Mouse (Mus musculus): ENCODE data around the gene Gipc3. TPM values are rescaled to one million over a fixed set of nuclear protein-coding genes. Genes with fewer than 3 reads are reported as not detected.
A peak's percentile ranks its signal among the peaks of the same experiment; 100 is the strongest.

The Gipc3 gene
- polyA plus RNA-seq, 1 experiment from 2014 or later = 0.07 TPM

DNA sequence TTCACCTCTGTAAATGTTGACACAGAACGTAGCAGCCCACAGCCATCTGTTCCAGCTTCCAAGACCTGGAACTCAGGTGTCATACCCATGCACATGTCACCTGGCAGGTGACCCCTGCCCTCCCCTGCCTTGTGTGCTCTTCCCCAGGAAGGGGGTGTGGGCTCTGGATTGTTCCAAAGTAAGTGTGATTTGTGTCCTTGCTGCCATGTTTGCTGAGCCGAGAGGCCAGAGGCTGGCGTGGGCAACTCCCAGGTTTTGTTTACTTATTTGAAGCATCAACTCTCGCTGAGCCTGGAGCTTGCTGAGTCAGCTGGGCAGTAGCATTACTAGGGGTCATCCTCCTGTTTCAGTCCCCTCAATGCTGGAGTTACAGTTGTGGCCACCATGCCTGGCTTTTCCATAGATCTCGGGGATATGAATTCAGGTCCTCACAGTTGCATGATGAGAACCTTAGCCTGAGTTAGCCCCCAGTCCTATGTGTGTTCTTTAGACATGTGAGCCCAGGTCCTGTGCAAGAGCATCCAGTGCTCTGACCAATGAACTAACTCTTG lies 45.5 kb upstream of the Gipc3 start, which contains the start of gene Gm48552:
Gene Gm48552, plus strand, starts transcription at position 501 of the 551 bp plus-strand sequence.
- DNase-seq (ENCODE audit: low spot score) = no peak
- Histone ChIP-seq H3K4me2 (ENCODE audit: low read length) (no peak within 1 kb of the TSS), H3K9me3 (replicated peaks; ENCODE audit: low read length) (no peaks in the 10 kb centered on the region), H3K4me1 (replicated peaks; ENCODE audit: insufficient read depth, low read length) (peaks cover 25% of the 10 kb centered on the region), H3K9ac (ENCODE audit: low read depth, low read length) (0 out of 2 replicates have a peak within 1 kb of the TSS, but pooled peaks have one; percentile 18), H3K27me3 (ENCODE audit: insufficient read depth, low read length) (no peaks in the 10 kb centered on the region), H3K27ac (0 out of 2 replicates have a peak within 1 kb of the TSS, but pooled peaks have one; percentile 6), H3K4me3 (replicated peaks; ENCODE audit: low read depth, low read length) (no peak within 1 kb of the TSS), H3K36me3 (ENCODE audit: insufficient read depth, low read length) (peaks cover 20% of the 10 kb centered on the region; the same call in 1 of the 2 replicates)
- no peak for TF ChIP-seq CTCF (IDR thresholded peaks at IDR 0.05; ENCODE audit: low read depth)
- WGBS = 64% methylated on average over 5 of the region's 5 CpGs
- no peak for ATAC-seq (replicated peaks; ENCODE audit: low FRiP score, low read depth)

DNA sequence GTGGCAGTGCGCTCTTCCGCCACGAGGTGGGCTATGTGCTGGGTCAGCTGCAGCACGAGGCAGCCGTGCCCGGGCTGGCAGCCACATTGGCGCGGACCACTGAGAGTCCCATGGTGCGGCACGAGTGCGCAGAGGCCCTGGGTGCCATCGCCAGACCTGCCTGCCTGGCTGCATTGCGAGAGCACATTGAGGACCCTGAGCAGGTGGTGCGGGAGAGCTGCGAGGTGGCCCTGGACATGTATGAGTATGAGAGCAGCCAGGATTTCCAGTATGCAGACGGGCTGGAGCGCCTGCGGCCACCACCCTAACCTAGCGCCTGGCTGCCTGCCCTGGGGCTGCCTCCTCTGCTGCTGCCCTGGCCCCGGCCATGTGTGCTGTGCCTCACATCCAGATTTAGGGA lies 44.6 kb upstream of the Gipc3 start:
- DNase-seq (ENCODE audit: low spot score) = no peak
- TF ChIP-seq CTCF (IDR thresholded peaks at IDR 0.05; ENCODE audit: low read depth) = no peak
- Histone ChIP-seq H3K27me3 (ENCODE audit: insufficient read depth, low read length) (no peaks in the 10 kb centered on the region), H3K9me3 (replicated peaks; ENCODE audit: low read length) (no peaks in the 10 kb centered on the region), H3K4me1 (replicated peaks; ENCODE audit: insufficient read depth, low read length) (peaks cover 19% of the 10 kb centered on the region; the same call in 1 of the 2 replicates), H3K9ac (ENCODE audit: low read depth, low read length) (no peak overlapping the region), H3K4me2 (ENCODE audit: low read length) (no peak overlapping the region), H3K4me3 (replicated peaks; ENCODE audit: low read depth, low read length) (no peak overlapping the region), H3K36me3 (ENCODE audit: insufficient read depth, low read length) (peaks cover 20% of the 10 kb centered on the region; the same call in 1 of the 2 replicates), H3K27ac (no peak overlapping the region)
- 96% methylated on average over 20 of the region's 20 CpGs for WGBS
- ATAC-seq (replicated peaks; ENCODE audit: low FRiP score, low read depth) = no peak

DNA sequence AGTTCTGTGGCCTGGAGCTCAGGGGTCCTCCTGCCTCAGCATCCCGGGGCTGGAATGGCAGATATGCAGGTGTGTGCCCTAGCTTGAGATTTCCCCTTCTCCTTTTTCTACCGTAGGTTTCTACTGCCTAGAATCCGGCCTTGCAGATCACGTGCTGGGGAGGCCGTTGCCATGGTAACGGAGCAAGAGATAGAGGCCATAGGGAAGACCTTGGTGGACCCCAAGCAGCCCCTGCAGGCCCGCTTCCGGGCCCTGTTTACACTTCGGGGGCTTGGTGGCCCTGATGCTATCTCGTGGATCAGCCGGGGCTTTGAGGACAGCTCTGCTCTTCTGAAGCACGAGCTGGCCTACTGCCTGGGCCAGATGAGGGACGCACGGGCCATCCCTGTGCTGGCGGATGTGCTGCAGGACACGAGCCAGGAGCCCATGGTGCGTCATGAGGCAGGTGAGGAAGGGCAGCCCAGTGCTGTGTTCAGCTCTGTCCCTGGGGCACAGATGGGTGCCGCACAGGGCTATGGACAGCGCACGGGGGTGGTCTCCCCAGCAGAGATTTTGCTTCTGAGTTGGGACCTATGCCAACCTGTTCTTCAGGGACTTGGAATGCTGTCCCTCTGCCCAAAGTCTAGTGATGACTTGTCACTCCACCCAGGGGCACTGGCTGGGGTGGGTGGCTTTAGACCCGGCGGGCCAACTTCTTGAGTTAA lies 42.7 kb upstream of the Gipc3 start:
- WGBS = 76% methylated on average over 22 of the region's 22 CpGs
- H3K27ac ChIP-seq = peak overlapping the region; percentile 90; the same call in 1 of the 2 replicates
- H3K4me1 ChIP-seq (replicated peaks; ENCODE audit: insufficient read depth, low read length) = peaks cover 19% of the 10 kb centered on the region; the same call in 1 of the 2 replicates
- H3K4me3 ChIP-seq (replicated peaks; ENCODE audit: low read depth, low read length) = no peak overlapping the region
- no peaks in the 10 kb centered on the region for H3K9me3 ChIP-seq (replicated peaks; ENCODE audit: low read length)
- H3K4me2 ChIP-seq (ENCODE audit: low read length) = peak overlapping the region; percentile 85
- H3K9ac ChIP-seq (ENCODE audit: low read depth, low read length) = peak overlapping the region; percentile 74; the same call in 1 of the 2 replicates
- ATAC-seq (replicated peaks; ENCODE audit: low FRiP score, low read depth) (no peak), DNase-seq (ENCODE audit: low spot score) (no peak)
- no peaks in the 10 kb centered on the region for H3K27me3 ChIP-seq (ENCODE audit: insufficient read depth, low read length)
- no peak for TF ChIP-seq CTCF (IDR thresholded peaks at IDR 0.05; ENCODE audit: low read depth)
- peaks cover 20% of the 10 kb centered on the region; the same call in 1 of the 2 replicates for H3K36me3 ChIP-seq (ENCODE audit: insufficient read depth, low read length)

DNA sequence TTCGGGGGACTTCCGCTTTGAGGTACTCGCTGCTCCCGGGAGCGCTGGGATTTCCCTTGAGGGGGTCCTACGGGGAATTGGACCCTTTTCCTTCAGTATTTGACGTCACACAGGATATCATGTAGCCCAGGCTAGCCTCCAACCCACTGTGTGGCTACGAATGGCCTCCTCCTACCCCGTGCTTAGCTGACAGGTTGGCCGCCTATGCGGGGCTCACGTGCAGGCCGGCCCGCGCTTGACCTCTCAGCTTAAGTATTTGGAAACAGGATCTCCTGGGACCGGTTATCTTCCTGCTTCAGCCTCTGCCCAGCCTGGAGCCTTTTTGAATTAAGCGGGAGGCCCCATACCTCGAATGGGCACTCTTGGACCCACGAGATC lies 41.5 kb upstream of the Gipc3 start:
- ATAC-seq (replicated peaks; ENCODE audit: low FRiP score, low read depth) = peak; percentile 18
- H3K4me2 ChIP-seq (ENCODE audit: low read length) = peak overlapping the region; percentile 85
- peak overlapping the region; percentile 90 for H3K27ac ChIP-seq
- TF ChIP-seq CTCF (IDR thresholded peaks at IDR 0.05; ENCODE audit: low read depth) = no peak
- peak overlapping the region; percentile 81 for H3K4me3 ChIP-seq (replicated peaks; ENCODE audit: low read depth, low read length)
- DNase-seq (ENCODE audit: low spot score) = no peak
- H3K27me3 ChIP-seq (ENCODE audit: insufficient read depth, low read length) = no peaks in the 10 kb centered on the region
- H3K36me3 ChIP-seq (ENCODE audit: insufficient read depth, low read length) = peaks cover 20% of the 10 kb centered on the region; the same call in 1 of the 2 replicates
- H3K4me1 ChIP-seq (replicated peaks; ENCODE audit: insufficient read depth, low read length) = peaks cover 17% of the 10 kb centered on the region; the same call in 1 of the 2 replicates
- no peaks in the 10 kb centered on the region for H3K9me3 ChIP-seq (replicated peaks; ENCODE audit: low read length)
- WGBS = 0% methylated on average over 19 of the region's 19 CpGs
- H3K9ac ChIP-seq (ENCODE audit: low read depth, low read length) = peak overlapping the region; percentile 74

DNA sequence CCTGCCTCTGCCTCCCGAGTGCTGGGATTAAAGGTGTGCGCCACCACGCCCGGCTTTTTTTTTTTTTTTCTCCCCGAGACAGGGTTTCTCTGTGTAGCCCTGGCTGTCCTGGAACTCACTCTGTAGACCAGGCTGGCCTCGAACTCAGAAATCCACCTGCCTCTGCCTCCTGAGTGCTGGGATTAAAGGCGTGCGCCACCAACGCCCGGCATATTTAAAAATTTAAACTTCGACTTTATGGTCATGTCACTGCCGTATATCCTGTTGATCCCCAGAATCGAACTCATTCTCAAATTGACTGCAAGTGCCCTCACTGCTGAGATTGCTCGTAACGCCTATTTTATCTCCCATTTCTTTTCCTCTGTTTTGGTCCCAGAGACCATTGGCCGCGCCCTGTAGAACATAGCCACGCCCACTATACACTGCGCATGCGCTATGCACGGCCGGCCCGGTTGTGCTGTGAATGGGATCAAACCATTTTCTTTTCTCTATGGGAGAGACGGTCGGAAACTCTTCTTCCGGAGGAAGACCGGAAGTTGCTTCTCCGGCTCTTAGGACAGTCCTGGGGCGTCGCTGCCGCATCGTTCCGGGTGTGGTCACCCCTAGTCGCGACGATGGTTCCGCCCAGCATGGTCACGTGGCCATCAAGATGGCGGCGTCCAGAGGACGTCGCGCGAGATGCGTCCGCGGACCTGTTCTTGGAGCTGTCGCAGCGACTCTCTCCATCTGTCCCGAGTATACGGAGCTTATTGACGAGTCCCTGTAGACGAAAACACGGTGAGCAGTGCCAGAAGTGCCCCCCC lies 40.9 kb upstream of the Gipc3 start, which contains the start of the genes Dohh and Gm48551:
Gene Dohh, plus strand, starts transcription at position 627 of the 803 bp plus-strand sequence.
Gene Gm48551, plus strand, starts transcription at position 665 of the 803 bp plus-strand sequence.
- Histone ChIP-seq H3K4me1 (replicated peaks; ENCODE audit: insufficient read depth, low read length) (peaks cover 12% of the 10 kb centered on the region; the same call in 1 of the 2 replicates), H3K27me3 (ENCODE audit: insufficient read depth, low read length) (no peaks in the 10 kb centered on the region), H3K9ac (ENCODE audit: low read depth, low read length) (peak within 1 kb of the TSS; percentile 74), H3K4me3 (replicated peaks; ENCODE audit: low read depth, low read length) (peak within 1 kb of the TSS; percentile 81), H3K36me3 (ENCODE audit: insufficient read depth, low read length) (peaks cover 20% of the 10 kb centered on the region; the same call in 1 of the 2 replicates), H3K4me2 (ENCODE audit: low read length) (peak within 1 kb of the TSS; percentile 85), H3K27ac (peak within 1 kb of the TSS; percentile 90), H3K9me3 (replicated peaks; ENCODE audit: low read length) (no peaks in the 10 kb centered on the region)
- DNase-seq (ENCODE audit: low spot score) (peak; percentile 99), ATAC-seq (replicated peaks; ENCODE audit: low FRiP score, low read depth) (peak; percentile 93)
- TF ChIP-seq CTCF (IDR thresholded peaks at IDR 0.05; ENCODE audit: low read depth) = 0 out of 2 replicates have a peak, but pooled peaks have one; percentile 20
- 5% methylated on average over 50 of the region's 54 CpGs for WGBS
